Mouse (Mus musculus) liver, embryonic 16.5 days (tissue): ENCODE measurements at regions not wholly inside any gene's neighbourhood (a gene's known extent, or its start where the extent isn't known, plus 50 kb on each side); places are given as distances from the start of the nearest gene placed in this dataset.
A peak's percentile ranks its signal among the peaks of the same experiment; 100 is the strongest.

Experiments used
- ATAC-seq: fragments of 200-750 bp; cut with Nextera tagmentation; 2 replicates; pipeline ENCODE4 v1.8.0; 2017; ENCODE audit warnings: low read depth, mild to moderate bottlenecking, moderate number of reproducible peaks, moderate library complexity
- H3K27ac ChIP-seq: fragments of 300-500 bp; sonication (generic); 2 replicates; pipeline ENCODE4 v1.5.1; 2014; ENCODE audit warnings: mild to moderate bottlenecking, low read length
- H3K27me3 ChIP-seq: fragments of 300-500 bp; sonication (generic); 2 replicates; pipeline ENCODE4 v1.6.1; 2014; ENCODE audit warnings: low read depth, low read length, mixed read lengths; ENCODE audit not compliant: control insufficient read depth, insufficient read depth
- H3K36me3 ChIP-seq: fragments of 300-500 bp; sonication (generic); 2 replicates; pipeline ENCODE4 v1.6.1; 2014; ENCODE audit warnings: mild to moderate bottlenecking; ENCODE audit not compliant: control insufficient read depth, insufficient read depth
- H3K4me1 ChIP-seq: fragments of 300-500 bp; sonication (generic); 2 replicates; pipeline ENCODE4 v1.6.1; 2014; ENCODE audit warnings: low read depth, low read length, mixed read lengths; ENCODE audit not compliant: control insufficient read depth
- H3K4me2 ChIP-seq: fragments of 300-500 bp; sonication (generic); 2 replicates; pipeline ENCODE4 v1.6.1; 2014; ENCODE audit warnings: low read depth, low read length, mixed read lengths
- H3K4me3 ChIP-seq: fragments of 300-500 bp; sonication (generic); 2 replicates; pipeline ENCODE4 v1.5.1; 2014; ENCODE audit warnings: low read depth, mild to moderate bottlenecking, low read length
- H3K9ac ChIP-seq: fragments of 300-500 bp; sonication (generic); 2 replicates; pipeline ENCODE4 v1.6.1; 2014; ENCODE audit warnings: low read depth, low read length
- H3K9me3 ChIP-seq: fragments of 300-500 bp; sonication (generic); replicated peaks from 2 replicates; pipeline ENCODE4 v1.6.1; 2016; ENCODE audit warnings: low read length; ENCODE audit not compliant: control insufficient read depth
- WGBS: fragments of 180-500 bp; shearing (Covaris S2); extraction: QIAGEN DNeasy Blood & Tissue Kit; methylation state at CpG from one replicate; pipeline ENCODE4 v1.1.7; 2014; ENCODE audit not compliant: insufficient replicate concordance; 5-methylcytosine and 5-hydroxymethylcytosine counted together

GRCm38 (mm10) chr14:105841888-105842287 is 54.7 kb downstream of the Spry2 start:
- Histone ChIP-seq H3K9ac (no peak overlapping the region), H3K9me3 (no peaks in the 10 kb centered on the region), H3K27me3 (no peaks in the 10 kb centered on the region), H3K27ac (no peak overlapping the region), H3K4me2 (no peak overlapping the region), H3K4me3 (no peak overlapping the region), H3K4me1 (no peaks in the 10 kb centered on the region), H3K36me3 (no peaks in the 10 kb centered on the region)
- no peak for ATAC-seq

DNA sequence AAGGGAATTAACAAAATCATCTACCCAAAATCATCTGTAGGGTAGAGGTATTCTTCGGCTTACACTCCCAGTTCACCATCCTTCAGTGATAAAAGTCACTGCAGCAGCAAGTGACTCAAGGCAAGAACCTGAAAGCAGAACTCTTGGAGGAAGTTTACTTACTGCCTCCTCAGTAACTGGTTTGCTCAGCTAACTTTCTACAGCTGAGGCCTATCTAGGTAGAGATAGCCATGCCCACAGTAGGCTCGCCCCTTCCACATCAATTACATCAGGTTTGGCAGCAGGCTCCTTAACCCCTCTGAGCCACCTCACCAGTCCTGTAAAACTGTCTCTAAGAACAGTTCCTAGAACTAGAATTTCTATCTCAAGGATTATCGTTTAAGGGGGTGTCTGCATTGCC is 59.1 kb downstream of the Spry2 start:
- WGBS = 50% methylated on average over 3 of the region's 3 CpGs
- no peak overlapping the region for H3K4me3 ChIP-seq
- no peaks in the 10 kb centered on the region for H3K36me3 ChIP-seq
- H3K9ac ChIP-seq = no peak overlapping the region
- H3K4me2 ChIP-seq = no peak overlapping the region
- no peak for ATAC-seq
- H3K9me3 ChIP-seq = no peaks in the 10 kb centered on the region
- H3K27me3 ChIP-seq = no peaks in the 10 kb centered on the region
- no peak overlapping the region for H3K27ac ChIP-seq
- no peaks in the 10 kb centered on the region for H3K4me1 ChIP-seq

- H3K9ac ChIP-seq = no peak overlapping the region
- H3K27ac ChIP-seq = no peak overlapping the region
- no peaks in the 10 kb centered on the region for H3K9me3 ChIP-seq
- H3K27me3 ChIP-seq = no peaks in the 10 kb centered on the region
- no peaks in the 10 kb centered on the region for H3K4me1 ChIP-seq
- WGBS = 79% methylated on average over 12 of the region's 12 CpGs
- no peaks in the 10 kb centered on the region for H3K36me3 ChIP-seq
- H3K4me2 ChIP-seq = no peak overlapping the region
- no peak overlapping the region for H3K4me3 ChIP-seq
- no peak for ATAC-seq
These were observed 65.9 kb downstream of the Spry2 start for GRCm38 (mm10) chr14:105830701-105831100.

DNA sequence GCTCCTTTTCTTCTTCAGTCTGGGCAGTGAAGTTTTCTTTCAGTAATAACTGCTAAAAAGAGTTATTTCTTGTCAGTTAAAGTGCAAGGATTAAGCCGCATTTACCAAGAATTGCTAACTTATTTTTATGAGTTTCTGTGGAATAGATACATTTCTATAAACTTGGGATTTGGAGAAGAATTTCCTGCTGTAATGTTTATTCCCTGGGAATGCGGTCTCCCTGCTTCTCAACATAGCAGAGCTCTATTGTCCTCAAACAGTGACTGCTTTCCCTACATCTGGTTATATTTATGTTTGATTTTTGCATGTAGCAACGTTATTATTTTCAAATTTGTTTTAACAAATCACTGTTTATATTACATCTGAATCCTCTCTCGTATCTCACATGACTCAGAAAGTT is 66.3 kb downstream of the Spry2 start:
- H3K36me3 ChIP-seq = no peaks in the 10 kb centered on the region
- no peak overlapping the region for H3K9ac ChIP-seq
- no peak overlapping the region for H3K4me2 ChIP-seq
- no peaks in the 10 kb centered on the region for H3K9me3 ChIP-seq
- H3K27me3 ChIP-seq = no peaks in the 10 kb centered on the region
- H3K27ac ChIP-seq = no peak overlapping the region
- no peak overlapping the region for H3K4me3 ChIP-seq
- no peak for ATAC-seq
- 60% methylated on average over 4 of the region's 4 CpGs for WGBS
- no peaks in the 10 kb centered on the region for H3K4me1 ChIP-seq

DNA sequence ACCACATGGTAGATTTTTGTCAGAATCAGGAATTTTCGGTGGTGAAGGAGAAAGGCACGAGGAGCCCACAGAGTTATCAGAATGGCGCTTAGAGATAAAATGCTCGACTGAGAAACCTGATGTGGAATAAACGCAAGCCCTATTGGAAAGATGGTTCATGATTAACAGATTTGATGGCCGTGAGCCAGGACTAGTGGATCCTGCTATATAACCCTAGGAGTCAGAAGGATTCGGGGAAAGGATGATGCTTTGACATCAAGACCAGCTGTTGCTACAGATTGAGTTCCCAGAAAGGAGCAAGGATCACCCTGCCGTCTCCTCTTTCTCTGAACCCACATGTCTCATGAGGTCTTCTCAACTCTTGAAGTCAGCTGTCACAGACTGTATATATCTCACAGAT is 73.5 kb downstream of the Spry2 start:
- Histone ChIP-seq H3K27ac (no peak overlapping the region), H3K4me1 (no peaks in the 10 kb centered on the region), H3K36me3 (no peaks in the 10 kb centered on the region), H3K9me3 (no peaks in the 10 kb centered on the region), H3K4me3 (no peak overlapping the region), H3K27me3 (no peaks in the 10 kb centered on the region), H3K4me2 (no peak overlapping the region), H3K9ac (no peak overlapping the region)
- 55% methylated on average over 8 of the region's 8 CpGs for WGBS
- ATAC-seq = no peak

- 67% methylated on average over 9 of the region's 9 CpGs for WGBS
- H3K4me1 ChIP-seq = no peaks in the 10 kb centered on the region
- H3K4me3 ChIP-seq = no peak overlapping the region
- no peaks in the 10 kb centered on the region for H3K36me3 ChIP-seq
- H3K27me3 ChIP-seq = no peaks in the 10 kb centered on the region
- H3K9me3 ChIP-seq = no peaks in the 10 kb centered on the region
- no peak for ATAC-seq
- no peak overlapping the region for H3K9ac ChIP-seq
- no peak overlapping the region for H3K27ac ChIP-seq
- H3K4me2 ChIP-seq = no peak overlapping the region
These were observed 74.0 kb downstream of the Spry2 start for GRCm38 (mm10) chr14:105822653-105823052.

DNA sequence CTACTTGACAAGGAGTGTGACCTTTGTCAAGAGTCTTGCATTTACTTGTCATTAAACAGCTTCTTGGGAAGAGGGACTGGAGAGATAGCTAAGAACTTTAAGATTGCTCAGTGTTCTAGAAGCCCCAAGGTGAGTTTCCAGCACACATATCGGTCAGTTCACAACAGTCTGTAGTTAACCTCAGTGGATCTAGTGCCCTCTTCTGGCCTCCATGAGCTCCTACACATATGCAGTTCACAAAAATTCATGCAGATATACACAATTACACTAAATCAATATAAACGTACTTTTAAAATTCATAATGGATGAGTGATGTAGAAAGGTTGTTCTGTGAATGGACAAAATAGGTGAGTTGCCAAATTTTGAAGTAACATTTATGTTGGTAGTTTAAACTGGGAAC is 77.1 kb downstream of the Spry2 start:
- H3K27me3 ChIP-seq = no peaks in the 10 kb centered on the region
- no peak overlapping the region for H3K9ac ChIP-seq
- no peak overlapping the region for H3K4me3 ChIP-seq
- no peaks in the 10 kb centered on the region for H3K36me3 ChIP-seq
- no peak overlapping the region for H3K27ac ChIP-seq
- WGBS = 58% methylated on average over 2 of the region's 2 CpGs
- ATAC-seq = no peak
- H3K4me1 ChIP-seq = no peaks in the 10 kb centered on the region; the same call in 1 of the 2 replicates
- H3K4me2 ChIP-seq = no peak overlapping the region
- no peaks in the 10 kb centered on the region for H3K9me3 ChIP-seq

DNA sequence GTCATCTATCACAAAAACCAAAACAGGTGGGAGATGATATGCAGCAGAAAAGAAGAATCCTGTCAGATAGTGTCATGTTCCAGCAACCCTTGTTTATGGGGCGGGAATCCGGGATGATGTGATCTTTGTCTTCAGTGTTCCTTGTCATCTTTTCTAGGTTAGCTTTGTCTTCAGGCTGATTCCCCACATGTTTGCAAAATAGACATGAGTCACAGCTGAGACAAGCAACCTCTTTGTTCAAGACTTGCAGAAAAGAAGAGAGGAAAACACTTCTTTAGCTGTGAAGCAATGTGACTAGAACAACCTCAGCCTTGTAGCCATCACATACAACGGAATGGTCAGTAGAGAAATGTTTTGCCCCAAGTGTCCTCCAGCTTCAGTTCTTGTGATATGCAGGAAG is 77.8 kb downstream of the Spry2 start:
- no peaks in the 10 kb centered on the region for H3K36me3 ChIP-seq
- H3K27ac ChIP-seq = no peak overlapping the region
- ATAC-seq = no peak
- H3K4me1 ChIP-seq = no peaks in the 10 kb centered on the region; the same call in 1 of the 2 replicates
- H3K4me3 ChIP-seq = no peak overlapping the region
- H3K9me3 ChIP-seq = no peaks in the 10 kb centered on the region
- 86% methylated on average over 3 of the region's 3 CpGs for WGBS
- H3K4me2 ChIP-seq = no peak overlapping the region
- H3K27me3 ChIP-seq = no peaks in the 10 kb centered on the region
- no peak overlapping the region for H3K9ac ChIP-seq

GRCm38 (mm10) chr14:105817481-105817880 is 79.1 kb downstream of the Spry2 start:
- no peaks in the 10 kb centered on the region for H3K9me3 ChIP-seq
- ATAC-seq = no peak
- WGBS = 74% methylated on average over 6 of the region's 6 CpGs

DNA sequence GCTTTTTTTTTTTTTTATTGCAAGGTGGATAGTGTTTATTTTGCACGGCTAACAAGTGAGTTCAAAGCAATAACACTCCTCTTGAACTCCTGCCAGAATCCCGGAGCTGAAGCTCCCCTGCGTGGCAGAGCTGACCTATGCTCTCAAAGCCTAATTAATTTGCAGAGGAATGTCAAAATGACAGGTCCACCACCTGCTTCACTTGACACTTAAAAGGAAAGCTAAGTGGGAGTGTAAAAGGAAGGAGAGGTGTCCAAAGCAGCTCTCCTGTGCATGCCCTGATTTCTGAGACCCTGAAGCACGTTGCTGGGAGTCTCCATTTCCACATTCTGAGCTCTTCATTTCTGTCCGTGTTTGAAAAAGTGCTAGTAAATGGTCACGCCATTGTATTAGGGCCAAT is 80.8 kb downstream of the Spry2 start:
- H3K4me1 ChIP-seq = no peaks in the 10 kb centered on the region; the same call in 1 of the 2 replicates
- no peak for ATAC-seq
- no peaks in the 10 kb centered on the region for H3K9me3 ChIP-seq
- WGBS = 16% methylated on average over 6 of the region's 6 CpGs
- no peaks in the 10 kb centered on the region for H3K36me3 ChIP-seq
- peak overlapping the region; percentile 53 for H3K4me2 ChIP-seq
- H3K27me3 ChIP-seq = no peaks in the 10 kb centered on the region
- H3K9ac ChIP-seq = no peak overlapping the region
- no peak overlapping the region for H3K27ac ChIP-seq
- peak overlapping the region; percentile 38 for H3K4me3 ChIP-seq

More at GRCm38 (mm10) chr14:105817481-105817880, 79.1 kb downstream of the Spry2 start:
- Histone ChIP-seq H3K9ac (no peak overlapping the region), H3K4me1 (no peaks in the 10 kb centered on the region; the same call in 1 of the 2 replicates), H3K27me3 (no peaks in the 10 kb centered on the region), H3K27ac (no peak overlapping the region), H3K4me3 (no peak overlapping the region), H3K36me3 (no peaks in the 10 kb centered on the region), H3K4me2 (no peak overlapping the region)
